Mouse (Mus musculus): Measurements from ENCODE around the gene Tmem39b.

Gene Tmem39b

DNA sequence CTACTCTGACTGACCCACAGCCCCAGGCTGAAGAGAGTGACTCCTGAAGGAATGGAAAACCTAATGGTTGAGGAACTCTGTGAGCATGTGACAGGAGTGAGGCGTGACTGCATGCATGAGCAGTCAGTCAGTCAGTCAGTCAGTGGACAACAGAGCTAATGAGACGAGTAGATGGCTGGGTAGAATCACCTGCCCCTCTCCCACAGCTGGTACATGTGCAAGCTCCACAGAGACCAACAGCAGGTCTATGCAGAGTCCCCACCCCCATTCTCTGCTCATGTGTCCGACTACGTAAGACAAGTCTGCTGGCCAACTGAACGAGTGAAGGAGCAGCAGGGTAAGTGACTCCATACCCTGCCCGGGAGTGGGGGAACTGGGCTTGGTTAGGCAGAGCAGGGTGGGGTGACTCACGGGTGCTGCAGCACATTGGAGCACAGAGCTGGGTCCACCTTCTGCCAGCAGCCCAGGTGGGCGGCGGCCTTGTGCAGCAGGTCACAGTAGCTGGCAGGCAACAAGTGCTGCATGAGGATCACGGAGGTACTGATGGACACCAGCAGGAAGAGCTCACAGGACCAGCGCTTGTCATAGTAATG is 12.6 kb downstream of the Tmem39b start:
- no peak for DNase-seq (ENCODE audit: low read depth)

- DNase-seq (ENCODE audit: low read depth): no peak
Observed at GRCm38 (mm10) chr4:129681837-129682236, 14.8 kb downstream of the Tmem39b start.

DNA sequence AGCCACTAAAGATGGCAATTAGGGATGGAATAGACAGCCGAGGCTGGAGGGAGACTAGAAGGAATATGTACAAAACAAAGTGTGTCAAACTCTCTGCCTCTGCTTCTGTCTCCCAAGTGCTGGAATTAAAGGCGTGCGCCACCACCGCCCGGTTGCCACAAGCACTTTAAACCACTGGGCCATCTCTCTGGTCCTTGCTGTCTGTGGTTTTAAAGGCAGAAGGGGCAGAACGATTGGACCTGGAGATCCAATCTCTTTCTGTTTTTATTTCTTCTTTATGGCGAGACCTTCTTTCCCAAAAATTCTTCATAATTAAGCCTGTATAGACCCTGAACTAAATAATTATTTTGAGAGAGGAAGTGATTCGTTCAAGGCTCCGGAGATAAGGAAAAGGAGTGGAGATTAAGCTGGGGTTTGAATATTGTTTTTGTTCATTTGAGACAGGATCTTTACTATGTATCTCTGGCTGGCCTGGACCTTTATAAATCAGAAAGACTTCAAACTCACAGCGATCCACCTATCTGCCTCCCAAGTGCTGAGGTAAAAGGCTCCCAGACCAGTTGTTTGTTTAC is 23.7 kb downstream of the Tmem39b start:
- no peak for DNase-seq (ENCODE audit: low read depth)

GRCm38 (mm10) chr4:129672083-129672877 is 24.4 kb downstream of the Tmem39b start, which contains the start of gene Kpna6:
Gene Kpna6 (minus strand): TSS chr4:129672767.
- DNase-seq (ENCODE audit: low read depth): peak; percentile 80

- DNase-seq (ENCODE audit: low read depth): peak; percentile 69
Observed at GRCm38 (mm10) chr4:129671491-129672082, 25.1 kb downstream of the Tmem39b start.

GRCm38 (mm10) chr4:129662255-129662813 is 34.3 kb downstream of the Tmem39b start:
- no peak for DNase-seq (ENCODE audit: low read depth)

- DNase-seq (ENCODE audit: low read depth): no peak
Observed at GRCm38 (mm10) chr4:129661584-129661983, 35.1 kb downstream of the Tmem39b start.

- no peak for DNase-seq (ENCODE audit: low read depth)
Observed at GRCm38 (mm10) chr4:129654770-129655169, 41.9 kb downstream of the Tmem39b start.

DNA sequence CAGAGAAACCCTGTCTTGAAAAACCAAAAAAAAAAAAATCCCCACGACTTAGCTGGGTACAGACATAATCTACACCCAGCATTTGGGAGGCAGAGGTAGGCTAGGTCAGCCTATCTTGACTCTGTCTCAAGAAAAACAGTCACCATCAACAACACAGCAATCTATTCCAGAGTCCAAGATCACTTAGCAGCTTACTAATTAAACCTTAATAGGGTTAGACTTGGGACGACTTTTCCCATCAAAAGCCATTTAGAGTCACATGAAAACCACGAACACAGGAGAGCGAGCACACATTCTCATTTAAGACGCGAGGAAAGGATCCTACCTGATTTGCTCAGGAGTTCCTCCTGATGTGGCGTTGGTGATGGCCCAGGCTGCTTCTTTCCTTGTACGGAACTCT is 46.3 kb downstream of the Tmem39b start:
- no peak for DNase-seq (ENCODE audit: low read depth)

DNA sequence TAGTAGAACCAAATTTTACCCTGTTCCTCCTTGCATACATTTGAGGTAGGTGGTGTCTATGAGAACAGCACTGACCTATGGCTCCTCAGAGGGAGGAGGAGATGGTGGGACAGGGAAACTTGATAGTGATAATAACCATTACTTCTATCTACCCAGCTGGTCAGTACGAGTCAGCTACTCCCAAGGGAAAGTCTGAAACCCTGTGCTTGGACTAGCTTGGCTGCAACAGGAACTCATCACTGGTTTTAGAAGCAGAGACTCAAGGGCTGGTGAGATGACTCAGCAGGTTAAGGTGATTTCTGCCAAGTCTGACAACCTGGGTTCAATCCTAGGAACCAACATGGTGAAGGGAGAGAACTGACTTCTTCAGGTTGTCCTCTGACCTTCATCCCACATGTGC is 48.0 kb downstream of the Tmem39b start:
- DNase-seq (ENCODE audit: low read depth): no peak

DNA sequence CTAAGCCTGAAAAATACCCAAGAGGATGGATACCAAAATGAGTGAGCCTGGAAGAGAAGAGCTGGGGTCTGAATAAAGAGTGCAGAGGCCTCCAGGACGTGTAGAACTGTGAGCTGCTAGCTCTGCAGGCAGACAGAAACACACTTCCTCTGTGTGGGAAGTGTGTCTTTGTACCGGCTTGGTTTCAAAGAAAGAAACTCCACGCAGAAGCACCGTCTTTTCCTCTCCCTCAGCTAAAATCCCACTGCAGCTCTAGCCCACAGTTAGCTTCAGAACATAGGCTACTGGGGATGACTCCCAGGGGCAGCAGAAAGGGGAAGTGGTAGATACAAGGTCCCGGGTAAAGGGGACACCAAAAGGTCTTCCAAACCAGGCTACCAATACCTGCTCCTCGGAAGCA is 51.4 kb downstream of the Tmem39b start:
- DNase-seq (ENCODE audit: low read depth): no peak

- DNase-seq (ENCODE audit: low read depth): no peak
Observed at GRCm38 (mm10) chr4:129641756-129642155, 54.9 kb downstream of the Tmem39b start.

- peak; percentile 96 for DNase-seq (ENCODE audit: low read depth)
Observed at GRCm38 (mm10) chr4:129640638-129641467, 55.8 kb downstream of the Tmem39b start, which contains the start of gene Txlna. Gene Txlna (minus strand): TSS chr4:129641065.

GRCm38 (mm10) chr4:129640101-129640637 is 56.5 kb downstream of the Tmem39b start:
- no peak for DNase-seq (ENCODE audit: low read depth)

DNA sequence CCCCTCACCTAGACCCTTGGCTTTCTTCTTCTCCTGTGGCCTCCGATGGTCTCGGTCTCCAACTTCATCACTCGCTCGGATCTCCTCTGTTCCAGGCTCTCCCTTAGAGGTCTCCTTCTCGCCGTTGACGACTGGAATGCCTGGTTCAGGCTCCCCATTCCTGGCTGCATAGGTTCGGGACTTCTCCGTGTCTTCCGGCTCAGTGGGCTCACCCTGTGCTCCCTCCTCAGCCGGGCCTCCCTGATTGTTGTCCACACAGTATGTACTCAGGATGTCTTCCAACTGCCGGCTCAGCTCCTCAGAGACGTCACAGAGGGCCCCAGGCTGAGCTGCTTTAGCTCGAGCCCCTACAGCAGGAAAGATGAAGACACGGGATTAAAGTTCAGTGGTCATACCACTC is 57.4 kb downstream of the Tmem39b start:
- no peak for DNase-seq (ENCODE audit: low read depth)

DNA sequence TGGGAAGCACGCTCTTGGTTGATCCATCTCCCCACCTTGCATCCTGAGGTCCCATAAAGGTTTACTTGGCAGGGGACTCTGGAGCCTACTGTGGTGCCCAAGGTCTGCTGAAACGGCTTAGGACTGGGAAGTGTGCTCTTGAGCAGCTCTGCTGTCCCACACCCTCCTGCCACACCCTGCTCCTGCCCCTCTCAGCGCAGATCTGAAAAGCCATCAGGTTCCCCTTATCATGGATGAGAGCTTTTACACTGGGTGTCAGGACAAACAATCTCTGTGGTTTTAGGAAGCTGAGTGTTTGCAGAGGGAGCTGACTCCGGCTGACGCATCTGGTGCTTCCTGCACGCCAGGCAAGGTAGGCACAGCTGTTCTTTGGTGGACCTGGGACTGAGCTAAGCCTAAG is 62.8 kb downstream of the Tmem39b start:
- DNase-seq (ENCODE audit: low read depth): no peak

DNA sequence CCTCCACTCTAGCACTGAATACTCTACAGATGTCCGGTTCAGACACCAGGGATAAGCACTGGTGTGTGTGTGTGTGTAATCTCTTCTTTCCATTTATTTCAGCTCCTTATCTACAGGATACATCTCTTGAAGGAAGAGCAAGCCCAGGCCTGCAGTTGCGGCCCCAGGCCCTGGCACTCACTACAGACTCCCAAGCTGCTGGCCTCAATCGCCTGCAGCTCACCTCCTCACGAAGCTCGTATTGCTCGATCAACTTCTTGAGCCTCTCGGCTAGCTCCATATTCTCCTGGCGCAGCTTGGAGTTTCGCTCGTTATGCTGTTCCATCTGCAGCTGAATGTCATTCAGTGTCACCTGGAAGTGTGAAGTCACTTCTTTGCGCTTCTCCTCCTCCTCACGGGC is 64.8 kb downstream of the Tmem39b start:
- DNase-seq (ENCODE audit: low read depth): no peak

GRCm38 (mm10) chr4:129630944-129631343 is 65.7 kb downstream of the Tmem39b start:
- no peak for DNase-seq (ENCODE audit: low read depth)

Measured in c-Kit-positive CD71-negative TER-119-negative erythroid progenitor cells, embryonic 14.5 days (primary cell).